ENCODE assay signal across 13 mouse cellular contexts in the genomic region with DNA sequence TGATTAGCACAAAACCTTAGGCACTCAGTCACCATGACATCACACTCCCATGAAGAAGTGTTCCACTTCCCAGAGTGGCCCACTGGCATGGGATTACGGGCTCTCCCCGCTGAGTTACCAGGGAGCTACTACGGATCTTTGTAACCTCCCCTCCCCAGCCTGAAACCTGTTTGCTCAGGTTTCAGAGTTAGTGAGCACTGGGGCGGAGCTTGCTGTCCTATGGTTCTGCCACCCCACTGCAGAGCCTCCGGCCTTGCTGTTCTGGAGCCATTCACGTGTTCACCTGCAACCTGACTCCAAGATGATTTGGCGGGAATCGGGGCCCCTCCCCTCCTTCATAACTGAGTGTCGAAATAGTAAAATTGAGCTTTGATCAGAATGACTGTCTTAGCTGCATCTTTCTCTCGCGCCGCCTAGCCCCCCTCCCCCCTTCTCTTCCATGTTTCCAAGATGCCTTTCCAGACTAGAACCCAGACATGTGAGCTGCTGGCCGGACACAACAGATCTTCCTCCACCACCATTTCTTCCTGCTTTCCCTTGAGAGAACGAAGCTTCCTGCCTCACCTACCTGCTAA.
DNase-seq lines count a peak whose midpoint lies in the region; ATAC-seq lines count a peak whose summit lies in the region.
"Had no signal": no experiment of that assay in that cellular context is flagged by ENCODE, and none has a peak within 500 bp of the region (broad histone marks: within the 10 kb centered on the region; RNA-seq: fewer than 3 reads in every experiment).

No protein-coding gene starts in this region.

- no peaks in the 10 kb centered on the region for H3K36me3 ChIP-seq in liver, embryonic 16.5 days (ENCODE audit: control insufficient read depth, insufficient read depth)
- H3K36me3 ChIP-seq: forebrain, embryonic 15.5 days; heart, embryonic 13.5 days had no signal

- no peak overlapping the region for H3K27ac ChIP-seq in liver, embryonic 16.5 days (ENCODE audit: low read length)
- H3K27ac ChIP-seq: forebrain, embryonic 15.5 days; heart, embryonic 13.5 days; macrophage had no signal

- WGBS in liver, embryonic 16.5 days (ENCODE audit: insufficient replicate concordance): 46% methylated on average over 14 of the region's 14 CpGs

- no peak overlapping the region for H3K4me3 ChIP-seq in liver, embryonic 16.5 days (ENCODE audit: low read depth, low read length)
- H3K4me3 ChIP-seq: forebrain, embryonic 15.5 days; heart, embryonic 13.5 days had no signal

- H3K27me3 ChIP-seq in liver, embryonic 16.5 days (ENCODE audit: control insufficient read depth, insufficient read depth, low read depth, low read length): no peaks in the 10 kb centered on the region
- H3K27me3 ChIP-seq: forebrain, embryonic 15.5 days; heart, embryonic 13.5 days had no signal

- H3K4me1 ChIP-seq in liver, embryonic 16.5 days (ENCODE audit: control insufficient read depth, low read depth, low read length): no peaks in the 10 kb centered on the region
- H3K4me1 ChIP-seq: forebrain, embryonic 15.5 days had no signal

- ATAC-seq in liver, embryonic 16.5 days (ENCODE audit: low read depth): peak; percentile 47; the same call in 1 of the 2 replicates
- ATAC-seq: CD4-positive, CD25-positive, alpha-beta regulatory T cell, adult 4 months; forebrain, embryonic 15.5 days had no signal

- peak; percentile 64 for DNase-seq in urinary bladder, postnatal 14 days (ENCODE audit: low spot score)
- DNase-seq in urinary bladder, postnatal 4 days (ENCODE audit: low spot score in 2 of 2): no peak
- DNase-seq in kidney, adult 8-10 months: peak; percentile 40 to 57
- DNase-seq in Muller cell, postnatal 12 days (ENCODE audit: inconsistent ontology term): no peak
- DNase-seq in right cerebral cortex, postnatal 14 days: no peak
- DNase-seq in cerebellum, adult 9-11 months: no peak
- DNase-seq in right cerebral cortex, postnatal 36 days (ENCODE audit: low spot score in 2 of 2): no peak
- DNase-seq: cerebellum, adult 11-12 months had no signal

- H3K9me3 ChIP-seq in liver, embryonic 16.5 days (replicated peaks; ENCODE audit: control insufficient read depth, low read length): no peaks in the 10 kb centered on the region
- H3K9me3 ChIP-seq: forebrain, embryonic 15.5 days; heart, embryonic 13.5 days had no signal

- H3K9ac ChIP-seq in liver, embryonic 16.5 days (ENCODE audit: low read depth, low read length): no peak overlapping the region
- H3K9ac ChIP-seq: forebrain, embryonic 15.5 days; heart, embryonic 13.5 days had no signal

- no peak overlapping the region for H3K4me2 ChIP-seq in liver, embryonic 16.5 days (ENCODE audit: low read depth, low read length)
- H3K4me2 ChIP-seq: forebrain, embryonic 15.5 days; heart, embryonic 13.5 days had no signal

Comparison
In these comparisons a context has a peak if more than half of its experiments do, and no peak if none do; other contexts are left out.
1. DNase-seq: peak in urinary bladder, postnatal 14 days (single experiment) and kidney, adult 8-10 months (2 of 2); none in urinary bladder, postnatal 4 days (0 of 2), Muller cell, postnatal 12 days (single experiment), right cerebral cortex, postnatal 14 days (single experiment), cerebellum, adult 9-11 months (single experiment) and right cerebral cortex, postnatal 36 days (0 of 2).